Mouse (Mus musculus): ENCODE data around the gene Rab40c. TPM values are rescaled to one million over a fixed set of nuclear protein-coding genes. Genes with fewer than 3 reads are reported as not detected.
A peak's percentile ranks its signal among the peaks of the same experiment; 100 is the strongest.

The Rab40c gene
- polyA plus RNA-seq, 1 experiment from 2014 or later, result 6.5 TPM

DNA sequence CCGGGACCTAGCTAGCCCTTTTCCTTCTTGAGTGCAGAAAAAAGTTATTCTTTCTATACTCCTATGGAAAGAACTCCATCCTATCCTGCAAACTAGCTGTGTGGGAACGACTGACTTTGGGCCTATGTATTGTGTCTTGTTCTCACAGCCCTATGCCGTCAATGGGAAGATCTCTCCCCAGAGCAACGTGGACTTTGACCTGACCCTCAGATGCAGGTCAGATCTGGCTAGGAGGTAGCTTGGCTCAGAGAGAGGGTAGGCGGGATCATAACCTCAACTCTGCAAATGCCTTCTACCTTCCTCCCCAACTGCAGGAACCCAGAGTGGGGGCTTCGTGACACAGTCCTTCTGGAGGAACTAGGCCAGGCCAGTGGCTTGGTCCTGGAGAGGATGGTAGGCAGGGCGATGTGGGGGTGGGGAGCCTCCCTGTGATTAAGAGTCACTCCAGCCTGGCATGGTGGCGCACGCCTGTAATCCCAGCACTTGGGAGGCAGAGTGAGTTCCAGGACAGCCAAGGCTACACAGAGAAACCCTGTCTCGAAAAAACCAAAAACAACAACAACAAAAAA is 43.1 kb downstream of the Rab40c start:
- WGBS (ENCODE audit: insufficient replicate concordance), result 59% methylated on average over 10 of the region's 10 CpGs
- peak; percentile 53 for DNase-seq

DNA sequence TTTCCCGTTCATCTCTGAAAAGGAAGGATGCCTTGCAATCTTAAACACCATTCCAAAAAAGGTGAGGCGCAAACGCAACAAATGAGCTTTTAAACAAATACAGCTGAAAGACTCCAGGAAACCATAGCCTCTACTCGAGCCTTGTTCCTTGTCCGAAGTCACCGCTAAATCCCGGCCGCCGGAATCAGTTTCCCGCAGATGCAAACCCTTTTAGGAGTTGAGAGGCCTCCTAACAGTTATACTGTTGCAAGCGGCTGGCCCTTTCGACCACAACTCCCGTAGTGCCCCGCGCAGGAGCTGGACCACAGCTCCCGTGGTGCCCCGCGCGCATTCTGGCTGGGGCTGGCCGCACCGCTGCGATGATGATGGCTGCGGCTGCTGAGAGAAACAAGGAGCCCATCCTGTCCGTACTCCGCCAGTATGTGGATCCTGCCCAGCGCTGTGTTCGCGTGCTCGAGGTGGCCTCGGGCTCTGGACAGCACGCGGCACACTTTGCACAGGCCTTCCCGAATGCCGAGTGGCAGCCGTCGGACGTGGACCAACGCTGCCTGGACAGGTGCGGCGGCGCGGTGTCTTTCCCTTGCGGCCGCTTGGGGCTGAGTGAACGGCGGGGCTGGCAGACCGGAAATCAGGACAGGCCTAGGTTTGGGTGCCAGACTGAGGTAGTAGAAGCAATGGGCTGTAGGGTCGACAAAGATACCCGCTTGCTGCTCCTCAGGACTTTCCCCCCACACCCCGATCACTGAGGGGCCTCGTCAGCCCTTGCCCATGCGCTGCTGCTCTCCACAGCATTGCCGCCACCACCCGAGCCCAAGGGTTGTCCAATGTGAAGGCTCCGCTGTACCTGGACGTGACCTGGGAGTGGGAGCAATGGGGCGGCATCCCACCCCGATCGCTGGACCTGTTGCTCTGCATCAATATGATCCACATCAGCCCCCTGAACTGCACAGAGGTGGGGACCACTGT is 44.1 kb downstream of the Rab40c start:
- WGBS (ENCODE audit: insufficient replicate concordance), result 1% methylated on average over 59 of the region's 59 CpGs
- Histone ChIP-seq H3K9me3 (ENCODE audit: low read length) (no peaks in the 10 kb centered on the region), H3K4me2 (ENCODE audit: low read depth, low read length) (peak overlapping the region; percentile 85), H3K36me3 (replicated peaks; ENCODE audit: insufficient read depth, low read length) (peaks cover 10% of the 10 kb centered on the region), H3K9ac (replicated peaks) (peak overlapping the region; percentile 64), H3K27me3 (ENCODE audit: insufficient read depth, low read length) (no peaks in the 10 kb centered on the region), H3K4me1 (ENCODE audit: insufficient read depth) (peaks cover 26% of the 10 kb centered on the region), H3K4me3 (ENCODE audit: low read depth, low read length) (peak overlapping the region; percentile 69), H3K27ac (ENCODE audit: low read depth) (peak overlapping the region; percentile 88)
- peak; percentile 89 for ATAC-seq
- peak; percentile 90 for DNase-seq
- TF ChIP-seq EP300 (IDR thresholded peaks at IDR 0.05; ENCODE audit: low read depth), result no peak
- no peak for TF ChIP-seq CTCF (IDR thresholded peaks at IDR 0.05; ENCODE audit: low read depth)

More for the DNA sequence above, 43.1 kb downstream of the Rab40c start:
- TF ChIP-seq CTCF (IDR thresholded peaks at IDR 0.05; ENCODE audit: low read depth) (no peak), EP300 (IDR thresholded peaks at IDR 0.05; ENCODE audit: low read depth) (no peak)
- H3K36me3 ChIP-seq (replicated peaks; ENCODE audit: insufficient read depth, low read length), result peaks cover 10% of the 10 kb centered on the region
- no peaks in the 10 kb centered on the region for H3K27me3 ChIP-seq (ENCODE audit: insufficient read depth, low read length)
- H3K9me3 ChIP-seq (ENCODE audit: low read length), result no peaks in the 10 kb centered on the region
- H3K9ac ChIP-seq (replicated peaks), result peak overlapping the region; percentile 64
- peak overlapping the region; percentile 88 for H3K27ac ChIP-seq (ENCODE audit: low read depth)
- H3K4me2 ChIP-seq (ENCODE audit: low read depth, low read length), result peak overlapping the region; percentile 85
- peaks cover 31% of the 10 kb centered on the region for H3K4me1 ChIP-seq (ENCODE audit: insufficient read depth)
- ATAC-seq, result 0 out of 2 replicates have a peak, but pooled peaks have one; percentile 20
- peak overlapping the region; percentile 69 for H3K4me3 ChIP-seq (ENCODE audit: low read depth, low read length)

DNA sequence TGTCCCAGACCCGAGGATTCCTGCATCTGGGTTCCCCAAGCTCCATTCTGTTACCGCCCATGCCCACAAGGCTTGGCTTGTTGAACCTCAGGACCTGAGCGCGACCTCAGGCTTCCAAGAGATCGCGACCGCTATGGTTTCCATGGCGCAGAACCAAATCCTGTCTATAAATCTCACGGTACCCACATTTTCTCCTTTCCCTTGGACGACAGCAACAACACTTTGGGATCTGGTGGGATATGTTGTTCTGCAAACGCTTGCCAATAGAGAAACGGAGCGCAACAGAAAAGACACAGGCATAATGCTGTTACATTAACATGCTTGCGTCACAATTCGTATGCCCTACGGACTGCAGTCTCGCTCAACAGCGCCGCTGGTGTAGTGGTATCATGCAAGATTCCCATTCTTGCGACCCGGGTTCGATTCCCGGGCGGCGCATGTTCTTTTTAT is 44.8 kb downstream of the Rab40c start, which contains the start of gene Mettl26:
Gene Mettl26, plus strand, starts transcription at position 354 of the 450 bp plus-strand sequence.
- Histone ChIP-seq H3K4me2 (ENCODE audit: low read depth, low read length) (peak within 1 kb of the TSS; percentile 85), H3K4me1 (ENCODE audit: insufficient read depth) (peaks cover 20% of the 10 kb centered on the region), H3K4me3 (ENCODE audit: low read depth, low read length) (peak within 1 kb of the TSS; percentile 69), H3K9ac (replicated peaks) (peak within 1 kb of the TSS; percentile 64), H3K27ac (ENCODE audit: low read depth) (peak within 1 kb of the TSS; percentile 88), H3K36me3 (replicated peaks; ENCODE audit: insufficient read depth, low read length) (peaks cover 10% of the 10 kb centered on the region), H3K27me3 (ENCODE audit: insufficient read depth, low read length) (no peaks in the 10 kb centered on the region), H3K9me3 (ENCODE audit: low read length) (no peaks in the 10 kb centered on the region)
- DNase-seq (peak; percentile 92), ATAC-seq (peak; percentile 78)
- TF ChIP-seq EP300 (IDR thresholded peaks at IDR 0.05; ENCODE audit: low read depth), result 0 out of 2 replicates have a peak, but pooled peaks have one; percentile 21
- TF ChIP-seq CTCF (IDR thresholded peaks at IDR 0.05; ENCODE audit: low read depth), result peak; percentile 33; the same call in 1 of the 2 replicates
- WGBS (ENCODE audit: insufficient replicate concordance), result under 1% methylated on average over 25 of the region's 25 CpGs

- 8% methylated on average over 14 of the region's 14 CpGs for WGBS (ENCODE audit: insufficient replicate concordance)
- no peak for ATAC-seq
- no peak for DNase-seq
- no peaks in the 10 kb centered on the region for H3K27me3 ChIP-seq (ENCODE audit: insufficient read depth, low read length)
- H3K27ac ChIP-seq (ENCODE audit: low read depth), result peak overlapping the region; percentile 88
- peak overlapping the region; percentile 69 for H3K4me3 ChIP-seq (ENCODE audit: low read depth, low read length)
- TF ChIP-seq EP300 (IDR thresholded peaks at IDR 0.05; ENCODE audit: low read depth) (no peak), CTCF (IDR thresholded peaks at IDR 0.05; ENCODE audit: low read depth) (no peak)
- H3K36me3 ChIP-seq (replicated peaks; ENCODE audit: insufficient read depth, low read length), result peaks cover 8% of the 10 kb centered on the region
- peak overlapping the region; percentile 85 for H3K4me2 ChIP-seq (ENCODE audit: low read depth, low read length)
- no peaks in the 10 kb centered on the region for H3K9me3 ChIP-seq (ENCODE audit: low read length)
- peak overlapping the region; percentile 64 for H3K9ac ChIP-seq (replicated peaks)
- peaks cover 22% of the 10 kb centered on the region for H3K4me1 ChIP-seq (ENCODE audit: insufficient read depth)
Measured at GRCm38 (mm10) chr17:25874148-25874720, 45.3 kb downstream of the Rab40c start.

DNA sequence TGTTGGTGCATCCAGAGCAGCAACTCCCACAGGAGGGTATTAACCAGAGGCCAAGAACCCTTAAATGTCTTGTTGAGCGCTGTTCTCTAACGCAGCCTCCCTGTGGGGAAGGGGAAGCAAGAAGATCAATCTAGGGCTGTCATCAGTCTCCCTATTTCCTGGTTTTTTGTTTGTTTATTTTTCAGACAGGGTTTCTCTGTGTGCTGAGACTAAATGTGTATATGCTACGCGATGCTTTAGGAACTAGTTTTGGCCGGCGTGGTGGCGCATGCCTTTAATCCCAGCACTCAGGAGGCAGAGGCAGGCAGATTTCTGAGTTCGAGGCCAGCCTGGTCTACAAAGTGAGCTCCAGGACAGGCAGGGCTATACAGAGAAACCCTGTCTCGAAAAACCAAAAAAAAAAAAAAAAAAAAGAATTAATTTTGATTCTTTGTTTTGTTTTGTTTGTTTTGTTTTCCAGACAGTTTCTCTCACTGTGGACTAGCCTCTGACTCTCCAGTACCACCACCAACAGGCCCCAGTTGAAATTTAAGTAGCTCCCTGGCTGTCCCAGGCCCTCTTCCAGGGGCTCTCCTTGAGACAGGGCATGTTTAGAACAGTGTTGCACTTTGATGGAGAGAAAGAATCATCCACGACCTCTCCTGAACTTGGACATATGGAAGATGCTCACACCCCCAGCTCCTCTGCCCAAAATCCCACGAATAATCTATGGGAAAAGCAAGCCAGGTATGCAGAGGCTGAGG is 46.0 kb downstream of the Rab40c start:
- Histone ChIP-seq H3K27me3 (ENCODE audit: insufficient read depth, low read length) (no peaks in the 10 kb centered on the region), H3K9ac (replicated peaks) (no peak overlapping the region), H3K4me2 (ENCODE audit: low read depth, low read length) (0 out of 2 replicates have a peak overlapping the region, but pooled peaks have one; percentile 85), H3K9me3 (ENCODE audit: low read length) (no peaks in the 10 kb centered on the region), H3K4me1 (ENCODE audit: insufficient read depth) (peaks cover 28% of the 10 kb centered on the region), H3K36me3 (replicated peaks; ENCODE audit: insufficient read depth, low read length) (peaks cover 4% of the 10 kb centered on the region), H3K27ac (ENCODE audit: low read depth) (no peak overlapping the region), H3K4me3 (ENCODE audit: low read depth, low read length) (peak overlapping the region; percentile 69; the same call in 1 of the 2 replicates)
- 70% methylated on average over 11 of the region's 11 CpGs for WGBS (ENCODE audit: insufficient replicate concordance)
- no peak for DNase-seq
- TF ChIP-seq EP300 (IDR thresholded peaks at IDR 0.05; ENCODE audit: low read depth) (no peak), CTCF (IDR thresholded peaks at IDR 0.05; ENCODE audit: low read depth) (no peak)
- ATAC-seq, result no peak
